Mouse (Mus musculus): ENCODE measurements at regions not wholly inside any gene's neighbourhood (a gene's known extent, or its start where the extent isn't known, plus 50 kb on each side); places are given as distances from the start of the nearest gene placed in this dataset.

- no peak for ATAC-seq (ENCODE audit: insufficient number of reproducible peaks, low FRiP score, low TSS enrichment, low read depth)
- 88% methylated on average over 4 of the region's 4 CpGs for WGBS
Observed at GRCm38 (mm10) chr12:9235866-9236265, 206.1 kb downstream of the Ttc32 start.

GRCm38 (mm10) chr12:9237538-9237937 is 207.7 kb downstream of the Ttc32 start:
- H3K4me2 ChIP-seq (ENCODE audit: low read depth, severe bottlenecking), result no peak overlapping the region
- WGBS, result 27% methylated on average over 6 of the region's 6 CpGs
- DNase-seq (ENCODE audit: low spot score), result peak; percentile 47
- no peak for ATAC-seq (ENCODE audit: insufficient number of reproducible peaks, low FRiP score, low TSS enrichment, low read depth)
- no peaks in the 10 kb centered on the region for H3K27me3 ChIP-seq (ENCODE audit: control insufficient read depth, insufficient read depth, low read length)
- no peaks in the 10 kb centered on the region for H3K9me3 ChIP-seq (ENCODE audit: control insufficient read depth, low read length)
- H3K9ac ChIP-seq (ENCODE audit: low read length), result no peak overlapping the region
- H3K27ac ChIP-seq (replicated peaks; ENCODE audit: low read depth, low read length), result no peak overlapping the region
- H3K4me1 ChIP-seq (ENCODE audit: control insufficient read depth, insufficient read depth, low read length), result no peaks in the 10 kb centered on the region
- no peak overlapping the region for H3K4me3 ChIP-seq (ENCODE audit: low read depth, low read length)
- H3K36me3 ChIP-seq (ENCODE audit: control insufficient read depth, insufficient read depth, low read length), result no peaks in the 10 kb centered on the region

More at GRCm38 (mm10) chr12:9235866-9236265, 206.1 kb downstream of the Ttc32 start:
- no peaks in the 10 kb centered on the region for H3K27me3 ChIP-seq (ENCODE audit: control insufficient read depth, insufficient read depth, low read length)
- H3K27ac ChIP-seq (replicated peaks; ENCODE audit: low read depth, low read length), result no peak overlapping the region
- no peaks in the 10 kb centered on the region for H3K9me3 ChIP-seq (ENCODE audit: control insufficient read depth, low read length)
- no peak for DNase-seq (ENCODE audit: low spot score)
- H3K36me3 ChIP-seq (ENCODE audit: control insufficient read depth, insufficient read depth, low read length), result no peaks in the 10 kb centered on the region
- no peak overlapping the region for H3K4me3 ChIP-seq (ENCODE audit: low read depth, low read length)
- H3K4me1 ChIP-seq (ENCODE audit: control insufficient read depth, insufficient read depth, low read length), result no peaks in the 10 kb centered on the region
- no peak overlapping the region for H3K9ac ChIP-seq (ENCODE audit: low read length)
- no peak overlapping the region for H3K4me2 ChIP-seq (ENCODE audit: low read depth, severe bottlenecking)

- H3K9ac ChIP-seq (ENCODE audit: low read length), result no peak overlapping the region
- no peak overlapping the region for H3K4me3 ChIP-seq (ENCODE audit: low read depth, low read length)
- no peak for ATAC-seq (ENCODE audit: insufficient number of reproducible peaks, low FRiP score, low TSS enrichment, low read depth)
- H3K4me2 ChIP-seq (ENCODE audit: low read depth, severe bottlenecking), result no peak overlapping the region
- H3K9me3 ChIP-seq (ENCODE audit: control insufficient read depth, low read length), result no peaks in the 10 kb centered on the region
- DNase-seq (ENCODE audit: low spot score), result no peak
- H3K36me3 ChIP-seq (ENCODE audit: control insufficient read depth, insufficient read depth, low read length), result no peaks in the 10 kb centered on the region
- H3K27ac ChIP-seq (replicated peaks; ENCODE audit: low read depth, low read length), result no peak overlapping the region
- no peaks in the 10 kb centered on the region for H3K27me3 ChIP-seq (ENCODE audit: control insufficient read depth, insufficient read depth, low read length)
- 76% methylated on average over 1 of the region's 1 CpGs for WGBS
- H3K4me1 ChIP-seq (ENCODE audit: control insufficient read depth, insufficient read depth, low read length), result no peaks in the 10 kb centered on the region
Observed at GRCm38 (mm10) chr12:9237955-9238354, 208.2 kb downstream of the Ttc32 start.

GRCm38 (mm10) chr12:9247506-9247905 is 217.7 kb downstream of the Ttc32 start:
- no peaks in the 10 kb centered on the region for H3K27me3 ChIP-seq (ENCODE audit: control insufficient read depth, insufficient read depth, low read length)
- H3K36me3 ChIP-seq (ENCODE audit: control insufficient read depth, insufficient read depth, low read length), result no peaks in the 10 kb centered on the region
- no peaks in the 10 kb centered on the region for H3K9me3 ChIP-seq (ENCODE audit: control insufficient read depth, low read length)
- DNase-seq (ENCODE audit: low spot score) (no peak), ATAC-seq (ENCODE audit: insufficient number of reproducible peaks, low FRiP score, low TSS enrichment, low read depth) (no peak)
- 65% methylated on average over 5 of the region's 5 CpGs for WGBS
- H3K4me1 ChIP-seq (ENCODE audit: control insufficient read depth, insufficient read depth, low read length), result no peaks in the 10 kb centered on the region
- no peak overlapping the region for H3K4me2 ChIP-seq (ENCODE audit: low read depth, severe bottlenecking)
- no peak overlapping the region for H3K4me3 ChIP-seq (ENCODE audit: low read depth, low read length)
- no peak overlapping the region for H3K9ac ChIP-seq (ENCODE audit: low read length)
- no peak overlapping the region for H3K27ac ChIP-seq (replicated peaks; ENCODE audit: low read depth, low read length)

GRCm38 (mm10) chr12:9251772-9252171 is 222.0 kb downstream of the Ttc32 start:
- Histone ChIP-seq H3K4me2 (ENCODE audit: low read depth, severe bottlenecking) (no peak overlapping the region), H3K27me3 (ENCODE audit: control insufficient read depth, insufficient read depth, low read length) (peaks cover 3% of the 10 kb centered on the region; the same call in 1 of the 2 replicates), H3K4me3 (ENCODE audit: low read depth, low read length) (no peak overlapping the region), H3K36me3 (ENCODE audit: control insufficient read depth, insufficient read depth, low read length) (no peaks in the 10 kb centered on the region; the same call in 1 of the 2 replicates), H3K4me1 (ENCODE audit: control insufficient read depth, insufficient read depth, low read length) (peaks cover 2% of the 10 kb centered on the region; the same call in 1 of the 2 replicates), H3K9me3 (ENCODE audit: control insufficient read depth, low read length) (no peaks in the 10 kb centered on the region), H3K9ac (ENCODE audit: low read length) (no peak overlapping the region), H3K27ac (replicated peaks; ENCODE audit: low read depth, low read length) (no peak overlapping the region)
- 42% methylated on average over 5 of the region's 5 CpGs for WGBS
- DNase-seq (ENCODE audit: low spot score), result peak; percentile 81
- ATAC-seq (ENCODE audit: insufficient number of reproducible peaks, low FRiP score, low TSS enrichment, low read depth), result no peak; the same call in 1 of the 2 replicates

GRCm38 (mm10) chr12:9253306-9254074 is 223.7 kb downstream of the Ttc32 start:
- peaks cover 5% of the 10 kb centered on the region; the same call in 1 of the 2 replicates for H3K4me1 ChIP-seq (ENCODE audit: control insufficient read depth, insufficient read depth, low read length)
- no peak overlapping the region for H3K4me3 ChIP-seq (ENCODE audit: low read depth, low read length)
- no peaks in the 10 kb centered on the region; the same call in 1 of the 2 replicates for H3K36me3 ChIP-seq (ENCODE audit: control insufficient read depth, insufficient read depth, low read length)
- H3K27me3 ChIP-seq (ENCODE audit: control insufficient read depth, insufficient read depth, low read length), result peaks cover 3% of the 10 kb centered on the region; the same call in 1 of the 2 replicates
- WGBS, result 6% methylated on average over 19 of the region's 19 CpGs
- H3K9ac ChIP-seq (ENCODE audit: low read length), result no peak overlapping the region
- DNase-seq (ENCODE audit: low spot score), result no peak
- ATAC-seq (ENCODE audit: insufficient number of reproducible peaks, low FRiP score, low TSS enrichment, low read depth), result no peak
- no peak overlapping the region for H3K4me2 ChIP-seq (ENCODE audit: low read depth, severe bottlenecking)
- H3K9me3 ChIP-seq (ENCODE audit: control insufficient read depth, low read length), result no peaks in the 10 kb centered on the region
- H3K27ac ChIP-seq (replicated peaks; ENCODE audit: low read depth, low read length), result no peak overlapping the region

- ATAC-seq (ENCODE audit: insufficient number of reproducible peaks, low FRiP score, low TSS enrichment, low read depth), result no peak
- H3K27me3 ChIP-seq (ENCODE audit: control insufficient read depth, insufficient read depth, low read length), result peaks cover 3% of the 10 kb centered on the region; the same call in 1 of the 2 replicates
- H3K9ac ChIP-seq (ENCODE audit: low read length), result no peak overlapping the region
- no peaks in the 10 kb centered on the region; the same call in 1 of the 2 replicates for H3K36me3 ChIP-seq (ENCODE audit: control insufficient read depth, insufficient read depth, low read length)
- no peak overlapping the region for H3K4me2 ChIP-seq (ENCODE audit: low read depth, severe bottlenecking)
- no peak overlapping the region for H3K4me3 ChIP-seq (ENCODE audit: low read depth, low read length)
- no peak for DNase-seq (ENCODE audit: low spot score)
- peaks cover 8% of the 10 kb centered on the region for H3K4me1 ChIP-seq (ENCODE audit: control insufficient read depth, insufficient read depth, low read length)
- WGBS, result 36% methylated on average over 6 of the region's 6 CpGs
- H3K9me3 ChIP-seq (ENCODE audit: control insufficient read depth, low read length), result no peaks in the 10 kb centered on the region
- no peak overlapping the region for H3K27ac ChIP-seq (replicated peaks; ENCODE audit: low read depth, low read length)
Observed at GRCm38 (mm10) chr12:9254301-9254860, 224.6 kb downstream of the Ttc32 start.

GRCm38 (mm10) chr12:9255661-9256486 is 226.1 kb downstream of the Ttc32 start:
- DNase-seq (ENCODE audit: low spot score) (no peak), ATAC-seq (ENCODE audit: insufficient number of reproducible peaks, low FRiP score, low TSS enrichment, low read depth) (no peak)
- Histone ChIP-seq H3K27me3 (ENCODE audit: control insufficient read depth, insufficient read depth, low read length) (peaks cover 3% of the 10 kb centered on the region; the same call in 1 of the 2 replicates), H3K9me3 (ENCODE audit: control insufficient read depth, low read length) (no peaks in the 10 kb centered on the region), H3K9ac (ENCODE audit: low read length) (no peak overlapping the region), H3K4me3 (ENCODE audit: low read depth, low read length) (no peak overlapping the region), H3K27ac (replicated peaks; ENCODE audit: low read depth, low read length) (no peak overlapping the region), H3K4me1 (ENCODE audit: control insufficient read depth, insufficient read depth, low read length) (peaks cover 11% of the 10 kb centered on the region), H3K36me3 (ENCODE audit: control insufficient read depth, insufficient read depth, low read length) (no peaks in the 10 kb centered on the region; the same call in 1 of the 2 replicates), H3K4me2 (ENCODE audit: low read depth, severe bottlenecking) (no peak overlapping the region)
- WGBS, result 79% methylated on average over 10 of the region's 10 CpGs
